Mouse (Mus musculus): ENCODE measurements around the gene Prim1. TPM values are rescaled to one million over a fixed set of nuclear protein-coding genes. Genes with fewer than 3 reads are reported as not detected.
A peak's percentile ranks its signal among the peaks of the same experiment; 100 is the strongest.
"Not testable (repeated sequence)": the region's sequence is repeated elsewhere in the genome, so short reads cannot be mapped to it uniquely, and the experiment has no call there.

The Prim1 gene
- polyA plus RNA-seq, 1 experiment from 2014 or later, result 90.2 TPM

- H3K27me3 ChIP-seq, result no peaks in the 10 kb centered on the region
- peak within 1 kb of the TSS; percentile 86 for H3K9ac ChIP-seq
- ATAC-seq (ENCODE audit: borderline replicate concordance, extremely low read depth, low FRiP score, low TSS enrichment), result peak; percentile 94
- peak within 1 kb of the TSS; percentile 67 for H3K4me2 ChIP-seq
- WGBS, result under 1% methylated on average over 72 of the region's 72 CpGs
- peaks cover 25% of the 10 kb centered on the region for H3K4me1 ChIP-seq
- H3K9me3 ChIP-seq, result no peaks in the 10 kb centered on the region
- peaks cover 8% of the 10 kb centered on the region for H3K36me3 ChIP-seq
- peak within 1 kb of the TSS; percentile 94 for H3K4me3 ChIP-seq
- peak within 1 kb of the TSS; percentile 99 for H3K27ac ChIP-seq
Measured at GRCm38 (mm10) chr10:128058601-128059151, 43.7 kb downstream of the Prim1 start, which contains the start of gene Ptges3. TSS of gene Ptges3 (plus strand) at chr10:128058954.

- no peaks in the 10 kb centered on the region for H3K9me3 ChIP-seq
- ATAC-seq (ENCODE audit: borderline replicate concordance, extremely low read depth, low FRiP score, low TSS enrichment), result peak; percentile 71
- under 1% methylated on average over 62 of the region's 62 CpGs for WGBS
- peak overlapping the region; percentile 94 for H3K4me3 ChIP-seq
- peak overlapping the region; percentile 86 for H3K9ac ChIP-seq
- H3K36me3 ChIP-seq, result peaks cover 13% of the 10 kb centered on the region
- H3K4me1 ChIP-seq, result peaks cover 25% of the 10 kb centered on the region
- H3K27ac ChIP-seq, result peak overlapping the region; percentile 99
- H3K27me3 ChIP-seq, result no peaks in the 10 kb centered on the region
- H3K4me2 ChIP-seq, result peak overlapping the region; percentile 67
Measured at GRCm38 (mm10) chr10:128059207-128059981, 44.4 kb downstream of the Prim1 start.

- peak overlapping the region; percentile 94 for H3K4me3 ChIP-seq
- ATAC-seq (ENCODE audit: borderline replicate concordance, extremely low read depth, low FRiP score, low TSS enrichment), result no peak
- H3K36me3 ChIP-seq, result peaks cover 22% of the 10 kb centered on the region
- H3K9me3 ChIP-seq, result no peaks in the 10 kb centered on the region
- 78% methylated on average over 5 of the region's 5 CpGs for whole genome bisulfite sequencing
- H3K9ac ChIP-seq, result peak overlapping the region; percentile 86; the same call in 1 of the 2 replicates
- H3K4me1 ChIP-seq, result peaks cover 25% of the 10 kb centered on the region
- H3K27me3 ChIP-seq, result no peaks in the 10 kb centered on the region
- H3K27ac ChIP-seq, result no peak overlapping the region
- peak overlapping the region; percentile 67 for H3K4me2 ChIP-seq
Measured at GRCm38 (mm10) chr10:128061109-128061508, 46.1 kb downstream of the Prim1 start.

- H3K4me1 ChIP-seq, result peaks cover 25% of the 10 kb centered on the region
- ATAC-seq (ENCODE audit: borderline replicate concordance, extremely low read depth, low FRiP score, low TSS enrichment), result no peak
- H3K9me3 ChIP-seq, result no peaks in the 10 kb centered on the region
- H3K9ac ChIP-seq, result no peak overlapping the region
- peaks cover 22% of the 10 kb centered on the region for H3K36me3 ChIP-seq
- no peak overlapping the region for H3K4me2 ChIP-seq
- H3K4me3 ChIP-seq, result no peak overlapping the region
- no peak overlapping the region for H3K27ac ChIP-seq
- WGBS, result 91% methylated on average over 6 of the region's 6 CpGs
- H3K27me3 ChIP-seq, result no peaks in the 10 kb centered on the region
Measured at GRCm38 (mm10) chr10:128062221-128062989, 47.4 kb downstream of the Prim1 start.

- Histone ChIP-seq H3K27me3 (no peaks in the 10 kb centered on the region), H3K4me3 (no peak overlapping the region), H3K4me1 (peaks cover 13% of the 10 kb centered on the region), H3K36me3 (peaks cover 47% of the 10 kb centered on the region), H3K9ac (no peak overlapping the region), H3K27ac (no peak overlapping the region), H3K4me2 (no peak overlapping the region), H3K9me3 (no peaks in the 10 kb centered on the region)
- ATAC-seq (ENCODE audit: borderline replicate concordance, extremely low read depth, low FRiP score, low TSS enrichment), result no peak
- WGBS, result 79% methylated on average over 5 of the region's 5 CpGs
Measured at GRCm38 (mm10) chr10:128066072-128066471, 51.1 kb downstream of the Prim1 start.

GRCm38 (mm10) chr10:128069201-128069600 lies 54.2 kb downstream of the Prim1 start:
- Histone ChIP-seq H3K4me2 (no peak overlapping the region), H3K4me1 (no peaks in the 10 kb centered on the region), H3K9me3 (no peaks in the 10 kb centered on the region), H3K36me3 (peaks cover 64% of the 10 kb centered on the region), H3K27me3 (no peaks in the 10 kb centered on the region), H3K27ac (no peak overlapping the region), H3K4me3 (no peak overlapping the region), H3K9ac (no peak overlapping the region)
- no peak for ATAC-seq (ENCODE audit: borderline replicate concordance, extremely low read depth, low FRiP score, low TSS enrichment)
- 88% methylated on average over 4 of the region's 4 CpGs for WGBS

- not testable (repeated sequence) for H3K27me3 ChIP-seq; ATAC-seq (ENCODE audit: borderline replicate concordance, extremely low read depth, low FRiP score, low TSS enrichment); H3K9ac ChIP-seq; H3K9me3 ChIP-seq; H3K4me2 ChIP-seq; H3K4me1 ChIP-seq; H3K27ac ChIP-seq; H3K4me3 ChIP-seq
- WGBS, result 93% methylated on average over 2 of the region's 2 CpGs
- peaks cover 63% of the 10 kb centered on the region for H3K36me3 ChIP-seq
Measured at GRCm38 (mm10) chr10:128070432-128070831, 55.5 kb downstream of the Prim1 start.

GRCm38 (mm10) chr10:128078269-128078668 lies 63.3 kb downstream of the Prim1 start:
- not testable (repeated sequence) for H3K4me2 ChIP-seq; H3K9me3 ChIP-seq; H3K27me3 ChIP-seq; H3K4me1 ChIP-seq; H3K9ac ChIP-seq; H3K27ac ChIP-seq; ATAC-seq (ENCODE audit: borderline replicate concordance, extremely low read depth, low FRiP score, low TSS enrichment); H3K4me3 ChIP-seq
- H3K36me3 ChIP-seq, result peaks cover 34% of the 10 kb centered on the region
- WGBS, result 81% methylated on average over 5 of the region's 5 CpGs

Other genes starting within 250 kb of the Prim1 start
- 0.15 TPM in 1 of 2 replicates, not detected in the other for gene Rdh9, start 238.8 kb upstream of the Prim1 start, polyA plus RNA-seq (2015; fragmentation: Nextera tagmentation; extraction: Ambion mirVana)
- not detected in 2 replicates for gene Rdh16, start 214.0 kb upstream of the Prim1 start, polyA plus RNA-seq (2015; fragmentation: Nextera tagmentation; extraction: Ambion mirVana)
- not detected in 2 replicates for gene Rdh19, start 165.2 kb upstream of the Prim1 start, polyA plus RNA-seq (2015; fragmentation: Nextera tagmentation; extraction: Ambion mirVana)
- gene Rdh16f2, start 148.7 kb upstream of the Prim1 start, polyA plus RNA-seq (2015; fragmentation: Nextera tagmentation; extraction: Ambion mirVana), result not detected in 2 replicates
- gene Rdh7, start 126.4 kb upstream of the Prim1 start, polyA plus RNA-seq (2015; fragmentation: Nextera tagmentation; extraction: Ambion mirVana), result not detected in 2 replicates
- not detected in 2 replicates for gene Sdr9c7, start 116.7 kb upstream of the Prim1 start, polyA plus RNA-seq (2015; fragmentation: Nextera tagmentation; extraction: Ambion mirVana)
- not detected in 2 replicates for gene Hsd17b6, start 7.6 kb upstream of the Prim1 start, polyA plus RNA-seq (2015; fragmentation: Nextera tagmentation; extraction: Ambion mirVana)
- 728 and 741 TPM in 2 replicates for gene Naca, start 20.4 kb downstream of the Prim1 start, polyA plus RNA-seq (2015; fragmentation: Nextera tagmentation; extraction: Ambion mirVana)
- 550 and 564 TPM in 2 replicates for gene Ptges3, start 43.8 kb downstream of the Prim1 start, polyA plus RNA-seq (2015; fragmentation: Nextera tagmentation; extraction: Ambion mirVana)
- 2,263 and 2,267 TPM in 2 replicates for gene Atp5b, start 68.1 kb downstream of the Prim1 start, polyA plus RNA-seq (2015; fragmentation: Nextera tagmentation; extraction: Ambion mirVana)
- gene Baz2a, start 76.4 kb downstream of the Prim1 start, polyA plus RNA-seq (2015; fragmentation: Nextera tagmentation; extraction: Ambion mirVana), result 10.6 and 11.0 TPM in 2 replicates
- 32.2 and 34.9 TPM in 2 replicates for gene Rbms2, start 165.1 kb downstream of the Prim1 start, polyA plus RNA-seq (2015; fragmentation: Nextera tagmentation; extraction: Ambion mirVana)
- 2.1 and 2.2 TPM in 2 replicates for gene Gls2, start 179.3 kb downstream of the Prim1 start, polyA plus RNA-seq (2015; fragmentation: Nextera tagmentation; extraction: Ambion mirVana)
- gene Spryd4, start 196.6 kb downstream of the Prim1 start, polyA plus RNA-seq (2015; fragmentation: Nextera tagmentation; extraction: Ambion mirVana), result 27.0 and 27.4 TPM in 2 replicates
- not detected in 2 replicates for gene Mip, start 210.7 kb downstream of the Prim1 start, polyA plus RNA-seq (2015; fragmentation: Nextera tagmentation; extraction: Ambion mirVana)
- gene Timeless, start 216.9 kb downstream of the Prim1 start, polyA plus RNA-seq (2015; fragmentation: Nextera tagmentation; extraction: Ambion mirVana), result 61.4 and 63.1 TPM in 2 replicates
- 0.19 and 0.37 TPM in 2 replicates for gene Apon, start 238.9 kb downstream of the Prim1 start, polyA plus RNA-seq (2015; fragmentation: Nextera tagmentation; extraction: Ambion mirVana)